Mouse (Mus musculus) liver, postnatal 0 days (tissue): Measurements from ENCODE around the gene C87499.

Experiments
- CTCF ChIP-seq: sonication (generic); IDR thresholded peaks from 2 replicates; pipeline ENCODE4 v1.5.1; 2016; ENCODE audit warnings: antibody characterized with exemption, low read depth
- EP300 ChIP-seq: IDR thresholded peaks from 2 replicates; pipeline ENCODE4 v1.6.1; 2016; ENCODE audit warnings: antibody characterized with exemption, low read depth, mild to moderate bottlenecking

DNA sequence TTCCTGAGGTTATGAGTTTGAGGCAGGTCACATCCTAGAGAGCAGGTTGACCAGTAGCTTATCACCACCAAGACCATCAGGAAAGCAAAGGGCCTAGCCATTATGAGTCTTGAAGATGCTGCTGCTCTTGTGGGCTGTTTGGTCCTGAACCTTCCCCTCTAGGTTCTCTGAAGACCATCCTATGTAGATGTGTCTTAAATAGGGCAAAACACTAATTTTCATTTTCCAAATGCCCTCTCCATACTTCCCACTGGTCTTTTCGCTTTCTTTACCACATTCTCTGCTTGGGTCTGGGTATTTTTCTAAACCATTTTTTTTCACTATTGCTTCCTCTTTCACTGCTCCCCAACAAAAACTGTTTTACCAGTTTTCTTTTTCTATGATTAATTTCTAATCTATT lies 41.9 kb downstream of the C87499 start, which contains the start of gene Ifna9:
- no peak for TF ChIP-seq CTCF
- no peak for TF ChIP-seq EP300
